Mouse (Mus musculus) CD8-positive naive resting alpha-beta T cell, adult 57 days (primary cell): Measurements from ENCODE around the gene Gm17174. TPM values are rescaled to one million over a fixed set of nuclear protein-coding genes. Genes with fewer than 3 reads are reported as not detected.

ENCODE experiments used
- total RNA-seq: library from RNA; stranded (reverse); gene quantifications from one replicate; pipeline ENCODE4 v1.2.4, GENCODE M21; 2023

The Gm17174 gene
- not detected for total RNA-seq

GRCm38 (mm10) chr14:51592039-51592438 is at the start of gene Gm17174:
Gm17174 (minus strand) TSS chr14:51592139.

GRCm38 (mm10) chr14:51635566-51635965 is 43.6 kb upstream of the Gm17174 start, which contains the start of gene Gm4181:
Gm4181 (minus strand) TSS chr14:51635666.

DNA sequence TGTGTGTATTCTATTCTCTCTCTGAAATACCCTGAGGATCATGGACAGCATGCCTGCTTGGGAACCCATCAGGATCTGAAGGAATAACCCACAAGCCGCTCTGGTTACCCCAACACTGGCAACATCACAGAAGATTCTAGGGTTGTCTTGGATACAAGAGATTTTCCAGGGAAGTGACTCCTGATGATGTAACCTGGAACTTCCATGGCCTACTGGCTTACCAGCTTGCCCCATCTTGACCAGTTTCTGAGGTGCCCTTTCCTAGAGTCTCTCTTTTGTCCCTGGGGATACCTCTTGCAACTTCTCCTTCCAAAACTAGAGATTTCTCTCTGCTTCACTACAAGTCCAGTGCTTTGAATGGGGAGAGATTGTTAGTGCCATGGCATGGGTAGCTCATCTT is 19.3 kb upstream of the Gm17174 start, which contains the start of gene Gm17078:
TSS of gene Gm17078 (minus strand) at position 101 of the 400 bp plus-strand sequence.

GRCm38 (mm10) chr14:51573963-51574362 is 18.0 kb downstream of the Gm17174 start, which contains the start of gene Gm17175:
Gm17175 (minus strand) TSS chr14:51574063.

DNA sequence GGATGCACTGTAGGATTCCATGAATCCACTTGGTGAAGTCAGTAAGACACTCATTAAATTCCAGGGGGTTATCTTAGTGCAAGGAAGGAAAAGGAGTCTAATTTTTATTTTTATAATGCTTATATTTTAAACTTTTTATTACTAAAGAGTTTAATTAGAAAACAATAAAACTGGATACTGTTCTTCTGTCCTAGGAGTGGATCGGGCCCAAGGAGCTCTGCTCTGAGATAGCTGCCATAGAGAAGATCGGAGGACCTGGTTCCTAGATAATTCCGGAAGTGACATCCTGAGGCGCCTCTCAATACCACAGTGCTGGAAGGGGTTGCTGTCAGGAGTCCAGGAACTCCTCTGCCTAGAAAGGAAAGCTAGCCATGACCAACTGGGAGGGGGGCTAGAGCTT is 39.4 kb downstream of the Gm17174 start, which contains the start of gene Gm5622:
TSS of gene Gm5622 (plus strand) at position 301 of the 400 bp plus-strand sequence.

Other genes starting within 250 kb of the Gm17174 start
- gene Gm7247, start 230.4 kb downstream of the Gm17174 start, total RNA-seq, result not detected
- not detected for gene Vmn2r88, start 181.3 kb downstream of the Gm17174 start, total RNA-seq
- not detected for gene Vmn2r89, start 140.3 kb downstream of the Gm17174 start, total RNA-seq
- not detected for gene Gm5622, start 39.3 kb downstream of the Gm17174 start, total RNA-seq
- gene Gm17175, start 18.1 kb downstream of the Gm17174 start, total RNA-seq, result not detected
- not detected for gene Gm17078, start 19.2 kb upstream of the Gm17174 start, total RNA-seq
- gene Gm4181, start 43.5 kb upstream of the Gm17174 start, total RNA-seq, result not detected
- gene Gm17079, start 103.3 kb upstream of the Gm17174 start, total RNA-seq, result not detected
- not detected for gene Gm5800, start 125.0 kb upstream of the Gm17174 start, total RNA-seq
- not detected for gene Ang4, start 181.5 kb upstream of the Gm17174 start, total RNA-seq
- not detected for gene AY358078, start 207.9 kb upstream of the Gm17174 start, total RNA-seq